Mouse (Mus musculus) spleen, postnatal 14 days (tissue): ENCODE data around the gene Tktl2.

Experiments used
- DNase-seq, 2 experiments: peaks; one replicate each; pipeline ENCODE4 v3.0.0; 2021 to 2022; ENCODE audit warnings: low spot score in 2 of 2

The Tktl2 gene

DNA sequence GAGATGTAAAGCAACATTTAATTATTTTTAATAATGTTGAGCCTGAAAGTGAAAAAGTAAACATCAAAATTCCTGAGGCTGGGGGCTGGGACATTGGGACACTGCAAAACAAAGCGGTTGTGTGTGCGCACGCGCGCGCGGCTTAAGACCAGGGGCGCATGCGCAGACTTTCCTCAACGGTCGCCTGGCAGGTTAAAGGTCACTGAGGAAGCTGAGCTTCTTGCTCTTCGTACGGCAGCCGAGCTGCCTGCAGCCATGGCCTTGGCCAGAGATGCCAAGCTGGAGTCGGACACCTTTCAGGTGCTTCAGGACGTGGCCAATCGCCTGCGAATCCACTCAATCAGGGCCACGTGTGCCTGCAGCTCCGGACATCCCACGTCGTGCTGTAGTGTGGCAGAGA is at the start of gene Tktl2:
Gene Tktl2, plus strand, starts transcription at position 220 of the 400 bp plus-strand sequence.
- no peak for DNase-seq

DNA sequence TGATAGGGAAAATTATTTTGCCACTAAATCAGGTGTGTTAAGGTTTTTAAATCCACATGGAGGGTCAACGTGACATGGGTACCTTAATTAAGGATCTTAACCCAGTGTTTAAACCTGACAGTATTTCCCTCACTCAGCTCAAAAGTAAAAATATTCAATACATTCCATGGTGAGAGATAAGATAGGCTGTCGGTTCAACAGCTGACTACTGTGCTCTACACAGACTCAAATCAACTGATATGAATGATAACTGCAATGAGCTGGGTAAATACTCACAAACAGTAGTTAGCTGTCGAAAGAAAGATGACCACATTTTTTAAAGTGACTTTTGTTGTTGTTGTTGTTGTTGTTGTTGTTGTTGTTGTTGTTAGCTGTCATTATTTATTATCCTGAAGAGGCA is 41.7 kb upstream of the Tktl2 start:
- DNase-seq, result no peak

DNA sequence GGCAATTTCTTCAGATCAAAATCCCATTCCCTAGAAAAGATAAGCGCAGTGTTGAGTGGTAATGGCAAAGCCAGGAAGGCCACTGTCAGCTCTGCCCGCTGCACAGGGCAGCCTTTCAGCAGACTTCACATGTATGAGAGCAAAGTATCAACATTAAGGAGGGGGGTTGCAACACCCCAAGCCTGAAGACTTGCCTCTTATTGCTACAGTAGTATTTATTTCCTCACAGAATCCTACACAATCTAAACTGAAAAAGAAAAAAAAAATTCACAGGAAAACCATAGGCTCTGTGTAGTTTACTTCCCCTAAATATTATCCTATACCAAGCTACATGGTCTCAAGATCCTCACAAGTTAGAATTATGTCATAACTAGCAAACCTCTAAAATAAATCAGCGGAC is 34.7 kb upstream of the Tktl2 start:
- DNase-seq, result no peak

DNA sequence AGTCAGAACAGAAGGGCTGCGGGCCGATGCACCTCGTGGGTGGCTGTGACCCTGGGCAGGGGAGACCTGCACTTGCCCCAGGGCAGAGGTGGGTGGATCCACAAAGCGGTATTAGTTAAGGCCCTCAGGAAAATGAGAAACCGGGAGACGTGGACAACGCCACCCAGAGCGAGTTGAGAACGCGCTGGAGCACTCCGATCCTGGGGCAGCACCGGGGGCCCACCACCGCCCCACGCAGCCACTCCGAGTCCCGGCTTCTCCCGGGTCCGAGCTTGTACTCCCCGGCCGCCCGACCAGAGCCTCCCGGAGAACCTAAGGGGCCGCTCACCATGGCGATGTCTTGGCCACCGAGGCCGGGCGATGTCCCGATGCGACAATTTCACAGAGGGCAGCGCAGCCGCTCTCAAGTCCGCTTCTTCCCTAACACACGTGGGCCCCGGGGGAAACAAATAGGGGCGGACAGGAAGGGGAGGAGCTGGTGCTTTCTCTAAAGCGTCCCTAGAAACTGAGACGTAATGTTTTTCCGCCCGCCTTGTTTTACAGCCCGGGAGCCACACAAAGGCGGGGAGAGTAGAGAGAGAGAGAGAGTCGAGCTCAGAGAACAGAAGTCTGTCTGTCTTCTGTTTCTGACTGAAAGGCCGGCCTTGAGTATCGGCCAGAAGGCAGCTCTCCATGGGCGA is 25.3 kb upstream of the Tktl2 start, which contains the start of gene Tma16:
Gene Tma16, minus strand, starts transcription at position 447 of the 680 bp plus-strand sequence.
- peak; percentile 49 to 67 for DNase-seq

DNA sequence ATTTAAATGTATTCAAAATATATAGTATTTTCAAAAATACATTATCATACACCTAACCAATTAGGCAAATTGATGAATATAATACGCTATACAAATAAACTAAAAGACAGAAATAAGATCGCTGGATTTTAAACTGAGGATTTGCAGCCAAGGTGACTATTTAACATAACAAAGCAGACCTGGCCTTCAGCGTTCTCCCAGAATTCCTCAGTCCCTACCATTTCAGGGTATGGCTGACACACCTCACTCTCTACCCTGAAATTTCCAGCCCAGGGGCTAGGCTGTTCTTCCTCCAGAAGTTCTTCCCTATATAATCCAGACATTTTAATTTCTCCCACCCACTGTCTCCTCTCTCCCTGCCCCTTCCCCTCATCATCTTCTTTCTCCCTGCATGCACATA is 23.0 kb upstream of the Tktl2 start:
- no peak for DNase-seq

DNA sequence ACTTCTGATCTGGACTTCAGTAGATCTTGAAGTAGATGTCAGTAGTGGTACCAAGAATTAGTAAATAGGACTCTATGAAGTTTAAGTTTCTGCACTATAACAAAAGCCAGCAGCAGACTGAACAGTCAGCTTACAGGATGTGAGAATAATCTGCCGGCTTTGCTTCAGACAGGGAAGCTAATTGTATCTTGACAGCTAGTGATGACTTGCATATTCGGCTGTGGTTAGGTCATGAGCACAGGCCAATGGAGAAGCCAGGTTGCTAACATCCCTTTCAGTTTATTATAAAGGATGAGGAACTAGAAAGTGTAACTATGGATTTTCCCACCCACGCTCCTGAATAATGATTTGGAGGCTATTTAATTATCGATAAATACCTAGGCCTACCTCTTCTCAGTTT is 20.9 kb upstream of the Tktl2 start:
- no peak for DNase-seq

DNA sequence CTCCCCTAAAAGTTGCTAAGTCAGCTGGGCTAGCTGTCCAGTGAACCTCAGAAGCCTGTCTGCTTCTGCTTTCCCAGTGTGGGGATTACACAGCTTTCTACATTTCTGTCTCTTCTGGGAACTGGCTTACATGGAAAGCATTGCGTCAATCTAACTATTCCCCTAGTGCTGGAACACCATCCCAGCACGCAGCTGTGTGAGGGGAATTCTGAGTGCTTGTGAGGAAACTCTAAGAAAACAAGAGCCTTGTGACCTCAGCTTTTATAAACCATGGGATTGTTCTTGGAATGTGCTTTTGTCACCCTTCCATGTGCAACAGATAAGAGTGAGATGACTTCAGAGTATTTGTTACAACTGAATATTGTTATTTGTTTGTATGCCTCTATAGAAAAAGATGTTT is 17.1 kb upstream of the Tktl2 start:
- DNase-seq, result no peak

DNA sequence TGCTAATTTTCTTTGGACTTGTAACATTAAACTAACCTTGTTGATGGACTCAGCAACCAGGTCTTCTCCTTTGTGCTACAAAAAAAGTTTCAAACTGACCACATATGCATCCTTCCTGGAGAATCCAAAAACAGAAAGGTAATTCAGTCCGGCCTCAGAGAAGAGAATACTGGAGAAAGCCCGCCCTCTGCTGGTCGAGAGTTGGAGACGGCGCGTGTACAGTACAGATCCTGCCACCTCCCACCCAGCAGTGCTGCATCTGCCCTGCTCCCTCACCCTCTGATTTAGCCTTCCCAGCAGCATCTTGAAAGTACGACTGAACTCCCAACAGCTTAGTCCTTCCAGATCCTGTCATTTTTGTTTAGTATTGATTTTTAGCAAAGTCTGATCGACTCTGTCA is 15.8 kb upstream of the Tktl2 start:
- peak; percentile 17 to 61 for DNase-seq

DNA sequence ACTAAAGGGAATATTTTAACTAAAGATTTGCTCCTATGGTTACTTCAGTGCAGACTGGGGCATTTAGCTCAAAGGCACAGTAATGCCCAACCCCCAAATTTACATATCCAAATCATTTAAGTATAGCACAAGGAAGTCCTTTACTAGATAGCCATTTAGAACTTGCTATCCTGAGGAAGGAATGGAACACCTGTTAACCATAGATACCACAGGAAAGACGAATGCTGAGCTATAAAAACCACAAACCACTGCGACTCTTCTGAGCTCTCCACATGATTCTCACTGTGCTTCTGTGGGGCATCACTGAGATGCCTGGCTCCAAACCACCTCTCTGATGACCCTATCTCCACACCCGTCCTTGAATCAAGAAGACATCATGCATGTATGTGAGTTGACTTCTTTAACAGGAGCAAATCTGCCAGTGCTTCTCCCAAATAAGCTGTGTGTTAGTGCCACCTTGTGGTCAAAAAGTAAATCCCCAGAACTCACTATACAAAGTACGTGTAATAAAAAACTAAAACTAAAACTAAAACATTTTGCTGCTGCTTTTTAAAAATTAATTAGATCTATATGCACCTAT is 14.5 kb upstream of the Tktl2 start:
- DNase-seq, result peak in 1 of 2 experiments; percentile 20

DNA sequence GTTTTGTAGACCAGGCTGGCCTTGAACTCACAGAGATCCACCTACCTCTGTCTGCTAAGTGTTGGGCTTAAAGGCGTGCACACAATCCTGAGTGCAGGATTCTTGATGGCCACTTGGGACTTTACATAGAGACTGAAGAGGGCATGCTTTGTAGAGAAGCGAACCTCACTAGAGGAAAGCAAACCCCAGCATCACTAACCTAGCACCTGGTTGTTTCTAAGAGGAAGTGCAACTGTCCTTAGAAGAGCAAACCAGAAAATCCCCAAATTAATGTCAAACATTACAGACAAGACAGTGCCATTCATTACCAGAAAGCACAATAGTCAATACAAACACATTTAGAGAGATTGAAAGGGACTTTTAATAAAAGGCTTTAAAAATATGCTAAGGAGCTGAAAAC is 8.2 kb upstream of the Tktl2 start:
- no peak for DNase-seq

DNA sequence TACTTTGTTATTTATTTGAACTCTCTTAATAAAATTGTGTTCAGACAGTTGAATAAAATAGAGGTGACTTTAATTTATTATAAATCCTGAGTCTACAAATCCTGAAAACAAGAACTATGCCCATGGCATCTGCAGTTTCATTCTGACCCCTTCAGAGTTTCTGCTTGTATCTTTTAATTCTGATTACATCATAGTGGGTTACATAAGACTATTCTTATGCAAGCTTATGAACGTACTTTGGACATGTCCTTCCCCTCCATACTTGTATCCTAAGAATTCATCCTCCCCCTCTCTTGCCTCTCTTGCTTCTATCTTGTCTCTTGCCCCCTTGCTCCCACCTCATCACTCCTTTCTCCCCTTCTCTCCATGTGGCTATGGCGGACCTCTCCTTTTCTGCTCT is 7.6 kb downstream of the Tktl2 start:
- DNase-seq, result no peak

DNA sequence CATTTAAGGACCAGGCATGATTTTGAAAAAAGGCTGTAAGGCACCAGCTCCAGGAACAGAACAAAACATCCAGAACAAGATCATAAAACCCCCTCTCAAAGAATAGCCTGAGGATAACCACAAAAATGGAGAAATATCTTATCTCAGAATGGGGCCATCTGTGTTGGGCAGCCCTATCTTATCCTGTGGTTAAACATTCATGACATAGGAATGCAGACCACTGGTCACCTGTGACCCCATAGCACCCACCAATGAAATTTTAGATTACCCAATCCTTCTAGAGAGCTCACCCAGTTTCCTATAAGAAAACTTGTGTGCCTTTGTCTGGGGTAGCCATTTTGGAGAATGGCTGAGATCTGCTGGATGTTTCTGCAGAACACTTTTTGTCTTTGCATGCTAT is 9.0 kb downstream of the Tktl2 start:
- DNase-seq, result no peak

DNA sequence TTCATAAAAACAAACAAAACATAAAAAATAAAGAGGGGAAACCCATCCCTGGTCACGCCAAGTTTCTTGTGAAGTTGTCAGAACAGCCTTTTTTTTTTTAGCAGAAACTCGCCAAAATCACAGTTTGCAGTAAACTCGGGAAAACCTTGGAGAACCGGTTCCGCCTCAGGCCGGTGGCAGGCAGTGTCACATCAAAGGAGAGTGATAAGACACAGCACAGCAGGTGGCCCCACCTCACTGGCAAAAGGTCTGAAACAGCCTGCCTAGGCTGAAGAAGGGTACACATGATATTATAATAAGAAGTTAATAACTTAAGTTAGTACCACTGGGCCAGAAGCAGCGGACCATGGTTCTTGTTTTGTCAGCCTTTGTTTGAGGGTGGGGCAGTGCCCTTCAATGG is 38.5 kb downstream of the Tktl2 start:
- DNase-seq, result no peak
